Mouse (Mus musculus): ENCODE results near the gene Sugp2.

GRCm38 (mm10) chr8:70222041-70222440 lies 12.0 kb upstream of the Sugp2 start:
- TF ChIP-seq POLR2A (IDR thresholded peaks at IDR 0.05; ENCODE audit: insufficient read depth, low read length): no peak
- TF ChIP-seq CTCF (IDR thresholded peaks at IDR 0.05; ENCODE audit: low read depth, low read length): no peak
- no peak for TF ChIP-seq EP300 (IDR thresholded peaks at IDR 0.05; ENCODE audit: insufficient read depth, low read depth, low read length)

Measured in ES-Bruce4 (cell line).